Mouse (Mus musculus): Measurements from ENCODE around the gene Pum3.

Gene Pum3

DNA sequence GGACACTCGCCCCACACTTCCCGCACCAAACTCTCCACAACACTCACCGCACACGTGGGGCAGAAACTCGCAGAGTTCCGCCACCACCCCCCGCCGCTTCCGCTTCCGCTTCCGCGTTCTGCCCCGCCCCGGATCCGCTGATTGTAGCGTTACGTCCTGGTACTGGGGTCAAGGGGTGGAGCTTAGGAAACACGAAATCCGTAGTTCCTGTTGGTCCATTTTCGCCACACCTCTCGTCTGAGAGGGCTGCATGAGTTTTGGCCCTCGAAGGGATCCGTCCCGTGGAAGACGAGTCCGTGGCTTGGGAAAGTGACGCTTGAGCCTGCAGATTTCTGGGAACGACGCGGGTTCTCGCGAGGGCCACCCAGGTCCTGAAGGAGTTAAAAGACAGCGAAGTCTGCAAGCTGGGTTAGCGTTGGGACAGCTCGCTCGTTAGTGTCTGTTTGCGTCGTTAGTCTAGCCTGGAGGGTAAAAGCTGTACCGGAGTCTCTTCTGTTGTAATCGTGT lies at the start of gene Pum3:
Gene Pum3, minus strand, starts transcription at position 81 of the 507 bp plus-strand sequence.
- peak; percentile 93 for DNase-seq (ENCODE audit: extremely low spot score, low spot score)

- DNase-seq (ENCODE audit: extremely low spot score, low spot score): no peak
Observed at GRCm38 (mm10) chr19:27466691-27467090, 37.1 kb upstream of the Pum3 start.

DNA sequence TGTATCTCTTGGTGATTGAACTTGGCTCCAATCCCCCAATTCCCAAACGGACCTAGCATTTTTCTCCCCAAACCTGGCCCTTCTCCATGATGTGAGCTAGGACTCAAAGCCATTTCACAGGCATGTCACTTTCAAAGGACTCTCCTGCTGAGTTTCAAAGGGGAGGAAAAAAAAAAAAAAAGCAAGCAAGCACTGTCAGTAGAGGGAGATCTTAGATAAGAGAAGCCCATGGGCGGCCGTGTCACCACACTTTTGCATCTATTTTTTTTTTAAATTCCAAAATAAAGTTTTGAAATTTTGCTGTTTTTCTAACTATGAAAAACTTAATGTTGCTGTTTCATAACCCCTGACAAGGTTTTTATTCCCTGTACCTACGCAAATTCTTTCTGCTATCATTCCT lies 33.0 kb upstream of the Pum3 start:
- DNase-seq (ENCODE audit: extremely low spot score, low spot score): no peak

- peak; percentile 69 for DNase-seq (ENCODE audit: extremely low spot score, low spot score)
Observed at GRCm38 (mm10) chr19:27450458-27450857, 20.8 kb upstream of the Pum3 start.

DNA sequence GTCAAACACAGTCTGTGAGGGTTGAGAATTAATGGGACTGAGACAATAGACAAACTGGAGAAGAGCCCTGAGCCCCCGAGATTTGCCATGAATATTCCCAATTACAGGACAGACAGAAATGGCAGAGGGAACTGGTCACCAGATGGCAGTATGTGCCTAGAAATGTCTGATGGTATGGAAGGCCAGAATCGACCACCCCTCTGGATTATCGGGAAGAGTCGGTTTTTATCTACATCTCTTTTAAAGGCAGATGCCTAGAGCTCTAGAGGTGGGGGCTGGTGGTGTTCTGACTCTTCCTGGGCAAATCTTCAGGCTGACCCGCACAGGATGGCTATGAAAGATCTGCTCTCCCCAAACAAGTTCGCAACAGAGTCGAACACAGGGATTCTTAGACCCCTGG lies 17.9 kb upstream of the Pum3 start:
- peak; percentile 55 for DNase-seq (ENCODE audit: extremely low spot score, low spot score)

- no peak for DNase-seq (ENCODE audit: extremely low spot score, low spot score)
Observed at GRCm38 (mm10) chr19:27441106-27441505, 11.5 kb upstream of the Pum3 start.

GRCm38 (mm10) chr19:27437982-27438652 lies 8.5 kb upstream of the Pum3 start:
- no peak for DNase-seq (ENCODE audit: extremely low spot score, low spot score)

GRCm38 (mm10) chr19:27430406-27430805 lies 781 bp upstream of the Pum3 start:
- DNase-seq (ENCODE audit: extremely low spot score, low spot score): peak; percentile 37

GRCm38 (mm10) chr19:27429281-27429680 lies 344 bp downstream of the Pum3 start:
- no peak for DNase-seq (ENCODE audit: extremely low spot score, low spot score)

DNA sequence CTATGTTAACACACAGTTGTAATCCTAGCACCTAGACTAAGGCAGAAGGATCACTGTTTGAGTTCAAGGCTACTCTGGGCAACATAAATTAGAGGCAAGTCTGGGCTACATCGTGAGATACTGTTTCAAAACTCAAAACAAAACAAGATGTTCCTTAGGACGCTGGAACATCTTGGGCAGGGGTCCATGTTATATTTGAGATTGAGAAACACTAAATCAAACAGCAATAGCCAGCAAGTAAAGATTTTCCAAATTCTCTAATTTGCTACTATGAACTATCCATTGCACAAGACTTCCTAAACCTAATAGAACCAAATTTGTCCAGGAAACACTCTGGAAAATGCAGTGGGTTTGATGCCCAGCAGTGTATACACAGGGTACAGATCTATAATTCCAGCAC lies 1.8 kb downstream of the Pum3 start:
- DNase-seq (ENCODE audit: extremely low spot score, low spot score): no peak

DNA sequence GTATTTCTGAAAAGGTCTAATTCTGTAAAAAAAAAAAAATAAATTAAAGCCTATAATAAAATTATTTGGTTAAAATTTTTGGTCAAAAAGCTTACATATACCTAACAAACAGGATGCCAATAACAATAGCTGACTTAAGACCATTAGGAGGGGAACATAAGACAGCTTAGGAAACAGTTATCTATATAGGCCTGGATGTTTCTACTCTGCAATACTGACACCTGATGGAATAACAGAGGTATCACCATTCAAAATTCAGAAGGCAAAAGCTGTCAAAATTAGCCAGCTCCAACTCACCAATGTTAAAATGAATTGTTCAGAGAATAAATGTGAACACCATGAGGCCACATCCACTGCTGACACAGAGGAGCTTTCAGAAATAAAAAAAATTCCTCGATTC lies 3.2 kb downstream of the Pum3 start:
- no peak for DNase-seq (ENCODE audit: extremely low spot score, low spot score)

GRCm38 (mm10) chr19:27425656-27426055 lies 4.0 kb downstream of the Pum3 start:
- peak; percentile 28 for DNase-seq (ENCODE audit: extremely low spot score, low spot score)

- DNase-seq (ENCODE audit: extremely low spot score, low spot score): no peak
Observed at GRCm38 (mm10) chr19:27417375-27417774, 12.2 kb downstream of the Pum3 start.

GRCm38 (mm10) chr19:27416569-27416968 lies 13.1 kb downstream of the Pum3 start:
- DNase-seq (ENCODE audit: extremely low spot score, low spot score): peak; percentile 57

GRCm38 (mm10) chr19:27411340-27411739 lies 18.3 kb downstream of the Pum3 start:
- no peak for DNase-seq (ENCODE audit: extremely low spot score, low spot score)

DNA sequence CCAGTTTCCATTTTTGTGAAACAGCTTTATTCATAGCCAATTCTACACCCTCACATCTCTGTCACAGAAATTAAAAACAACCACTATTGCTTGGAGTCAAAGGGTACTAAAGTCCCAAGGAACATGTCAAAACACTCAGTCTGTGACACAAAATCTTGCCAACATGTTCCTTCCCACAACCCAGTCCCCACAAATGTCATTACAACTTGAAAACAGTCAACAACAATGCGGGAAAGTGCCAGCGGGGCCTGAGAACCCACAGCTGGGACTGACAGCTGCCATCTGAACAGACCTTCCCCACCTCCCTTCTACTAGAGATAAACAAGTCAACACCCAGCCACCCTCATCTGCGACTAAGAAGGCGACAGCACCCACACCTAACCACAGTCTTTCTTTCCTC lies 18.9 kb downstream of the Pum3 start:
- DNase-seq (ENCODE audit: extremely low spot score, low spot score): no peak

GRCm38 (mm10) chr19:27409782-27410181 lies 19.8 kb downstream of the Pum3 start:
- no peak for DNase-seq (ENCODE audit: extremely low spot score, low spot score)

DNA sequence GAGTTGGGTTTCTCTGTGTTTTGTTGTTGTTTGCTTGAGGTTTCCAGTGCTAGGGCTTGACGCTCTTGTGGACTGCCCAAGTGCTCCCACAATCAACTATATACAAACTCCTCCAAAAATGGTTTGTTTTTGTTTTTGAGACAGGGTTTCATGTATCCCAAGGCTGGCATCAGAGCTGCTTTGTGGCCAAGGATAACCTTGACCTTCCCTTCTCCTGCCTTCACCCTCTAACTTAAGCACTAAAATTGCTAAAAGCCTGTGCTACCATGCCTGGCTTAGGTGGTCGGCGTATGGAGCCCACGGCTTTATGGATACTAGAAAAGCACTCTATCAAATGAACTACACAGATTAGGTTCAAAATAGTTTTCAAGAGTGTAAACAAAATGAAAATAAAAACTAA lies 20.4 kb downstream of the Pum3 start:
- DNase-seq (ENCODE audit: extremely low spot score, low spot score): no peak

GRCm38 (mm10) chr19:27397797-27398196 lies 31.8 kb downstream of the Pum3 start:
- no peak for DNase-seq (ENCODE audit: extremely low spot score, low spot score)

DNA sequence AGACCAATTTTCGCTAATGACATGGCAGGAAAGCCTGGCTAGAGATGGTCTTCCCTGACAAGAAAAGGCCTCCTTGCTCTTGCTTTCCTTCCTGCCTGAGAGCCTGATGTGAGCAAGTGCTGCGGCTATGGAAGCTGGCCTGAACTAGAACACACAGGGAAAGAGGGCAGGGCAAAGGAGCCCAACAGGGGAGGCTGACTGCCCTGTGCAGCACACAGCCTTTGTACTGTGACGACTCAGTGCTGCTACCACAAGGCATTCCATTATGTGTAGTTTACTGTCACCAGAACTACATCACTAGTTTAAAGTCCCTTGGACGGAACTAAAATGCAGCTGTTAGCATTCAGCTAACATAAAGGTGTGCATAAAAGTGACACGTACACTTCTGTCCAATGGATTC lies 32.4 kb downstream of the Pum3 start:
- DNase-seq (ENCODE audit: extremely low spot score, low spot score): no peak

DNA sequence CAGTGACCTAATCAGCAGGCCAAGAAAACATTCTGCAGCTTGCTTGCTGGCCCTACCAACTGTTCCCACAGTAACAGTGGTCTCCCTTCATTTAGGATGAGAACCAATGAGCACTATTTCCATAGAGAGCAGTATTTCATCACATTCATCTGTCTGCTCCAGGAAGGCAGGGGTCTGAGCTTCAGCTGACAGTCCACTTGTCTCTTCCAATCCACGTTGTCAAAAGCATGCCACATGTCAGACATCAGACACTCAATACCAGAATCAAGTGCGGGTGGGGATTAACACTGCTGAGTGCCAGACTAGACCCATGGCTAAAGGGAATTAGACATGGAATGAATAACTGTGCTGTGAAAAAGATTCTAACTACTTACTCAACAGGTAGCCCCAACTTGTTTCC lies 32.9 kb downstream of the Pum3 start:
- DNase-seq (ENCODE audit: extremely low spot score, low spot score): no peak

DNA sequence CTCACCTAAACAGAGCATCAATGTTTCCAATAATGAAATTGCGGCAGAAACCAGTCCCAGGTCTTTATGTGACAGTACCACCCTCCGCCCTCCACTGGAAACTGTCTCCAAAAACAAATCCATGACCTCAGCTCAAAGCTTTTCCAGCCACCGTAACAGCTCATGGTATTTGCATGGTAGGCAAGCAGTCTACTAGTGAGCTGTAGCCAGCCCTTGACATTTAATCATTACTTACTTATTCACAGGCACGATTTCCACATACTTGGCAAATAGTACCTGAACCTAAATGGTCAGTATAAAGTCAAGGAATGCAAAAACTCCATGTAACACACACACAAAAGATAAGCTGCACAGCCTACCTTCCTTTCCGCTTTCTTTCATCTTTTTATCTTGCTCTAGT lies 33.7 kb downstream of the Pum3 start:
- DNase-seq (ENCODE audit: extremely low spot score, low spot score): no peak

GRCm38 (mm10) chr19:27395481-27395880 lies 34.1 kb downstream of the Pum3 start:
- DNase-seq (ENCODE audit: extremely low spot score, low spot score): no peak

Data from neural tube, embryonic 10.5 days (tissue).